Mouse (Mus musculus) embryo, embryonic 11 days (tissue): ENCODE measurements around the gene Ceacam18.
A peak's percentile ranks its signal among the peaks of the same experiment; 100 is the strongest.
"Not testable (repeated sequence)": the region's sequence is repeated elsewhere in the genome, so short reads cannot be mapped to it uniquely, and the experiment has no call there.

ENCODE experiments used
- DNase-seq: peaks from one replicate; pipeline ENCODE4 v3.0.0-alpha.2; 2015

Gene Ceacam18

GRCm38 (mm10) chr7:43634500-43634899 is at the start of gene Ceacam18:
Ceacam18 (plus strand) TSS chr7:43634707.
- DNase-seq = no peak

DNA sequence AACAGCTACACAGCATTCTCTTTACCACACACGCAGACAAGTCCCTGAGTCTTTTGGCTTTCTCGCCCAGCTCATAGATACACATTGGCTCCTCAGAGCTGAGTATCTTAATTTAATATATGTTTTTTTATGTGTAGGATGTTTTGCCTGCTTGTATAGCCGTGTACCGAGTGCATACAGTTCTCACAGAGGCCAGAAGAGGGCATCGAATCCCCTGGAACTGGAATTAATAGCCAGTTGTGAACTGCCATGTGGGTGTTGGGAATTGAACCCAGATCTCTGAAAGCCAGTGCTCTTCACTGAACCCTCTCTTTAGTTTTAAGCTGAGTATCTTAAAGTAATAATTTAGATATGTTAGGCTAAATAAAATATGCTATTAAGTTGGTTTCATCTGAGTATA is 49.7 kb upstream of the Ceacam18 start:
- DNase-seq = no peak

DNA sequence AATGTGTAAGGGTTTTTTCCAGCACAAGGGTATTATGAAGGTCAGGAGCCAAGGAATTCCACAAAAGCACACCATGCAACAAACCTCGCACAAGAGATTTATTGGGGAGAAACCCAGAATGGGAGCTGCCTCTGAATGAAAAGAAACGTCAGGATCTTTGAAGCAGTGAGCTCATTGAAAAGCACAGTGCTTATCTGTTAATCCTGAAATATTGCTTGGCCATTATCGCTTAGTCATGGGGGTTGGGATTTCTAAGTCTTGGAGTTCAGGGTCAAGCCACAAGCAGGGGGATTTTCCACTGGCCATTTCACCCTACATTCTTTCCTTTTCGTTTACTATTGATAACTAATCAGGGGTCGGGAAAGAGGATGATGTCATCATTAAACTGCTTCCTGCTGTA is 32.6 kb upstream of the Ceacam18 start:
- peak; percentile 37 for DNase-seq

DNA sequence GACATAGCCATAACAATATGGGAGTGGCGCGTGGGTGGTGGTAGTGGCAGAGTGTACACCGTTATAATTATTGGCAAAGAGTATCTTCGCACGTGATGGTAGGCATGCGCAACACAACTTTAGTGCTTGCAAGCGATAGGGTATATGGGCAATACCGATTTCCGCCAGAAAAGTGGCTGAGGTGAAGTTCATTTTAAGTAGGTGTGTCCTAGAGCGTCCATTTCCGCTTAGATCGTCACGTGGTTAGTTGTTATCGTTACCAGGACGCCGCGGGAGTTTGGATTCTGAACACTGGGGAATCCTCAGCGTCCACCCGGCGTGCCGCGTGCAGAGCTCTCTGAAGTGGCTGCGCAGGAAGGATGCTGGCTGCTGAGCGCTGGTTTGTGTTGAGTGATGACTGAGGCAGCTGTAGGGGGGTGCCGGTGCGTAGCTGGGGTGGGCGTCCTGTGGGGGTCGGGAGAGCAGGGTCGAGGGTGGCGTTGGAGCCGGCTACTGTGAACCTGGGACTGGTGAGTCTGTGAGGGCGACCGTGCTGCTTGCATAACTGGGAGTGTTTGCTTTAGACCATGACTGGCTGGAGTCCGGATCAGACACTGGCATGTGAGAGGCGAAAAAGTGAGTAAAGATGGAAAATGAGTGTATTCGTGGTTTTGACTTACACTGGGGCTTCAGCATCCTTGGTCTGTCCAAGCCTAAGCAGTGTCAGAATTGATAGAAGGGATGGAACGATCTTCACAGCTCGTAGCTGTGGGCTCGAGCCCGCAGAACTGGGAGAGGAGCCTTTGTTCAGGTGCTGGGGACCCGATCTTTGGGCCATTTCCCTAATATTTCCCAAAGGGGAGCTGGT is 27.4 kb upstream of the Ceacam18 start, which contains the start of gene Zfp819:
Gene Zfp819 (plus strand): TSS at position 274 of the 847 bp plus-strand sequence.
- DNase-seq = peak; percentile 89

DNA sequence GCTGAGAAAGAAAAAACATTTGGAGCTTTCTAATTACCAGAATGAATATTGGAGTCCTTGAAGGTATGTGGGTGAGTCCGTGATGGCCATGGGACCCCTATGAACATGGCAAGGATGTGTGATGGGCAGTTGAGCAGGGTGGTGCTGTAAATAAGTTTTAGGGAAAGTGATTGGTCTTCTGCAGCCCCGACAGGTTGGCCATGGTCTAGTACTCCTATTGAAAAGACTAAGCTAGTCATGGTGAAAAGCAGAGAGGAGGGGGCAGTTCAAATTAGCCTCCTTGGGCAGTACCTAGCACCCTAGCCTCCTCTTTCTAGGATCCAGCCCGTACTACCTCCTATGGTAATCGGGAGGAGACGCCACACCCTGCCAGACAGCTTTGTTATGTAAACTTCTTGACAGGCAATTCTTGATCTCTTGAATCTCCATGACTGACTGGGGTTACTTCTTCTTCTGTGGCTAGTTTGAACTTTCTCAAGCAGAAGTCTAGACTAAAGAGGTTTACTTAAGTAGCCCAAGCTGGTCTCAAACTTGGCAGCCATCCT is 26.7 kb upstream of the Ceacam18 start:
- no peak for DNase-seq

DNA sequence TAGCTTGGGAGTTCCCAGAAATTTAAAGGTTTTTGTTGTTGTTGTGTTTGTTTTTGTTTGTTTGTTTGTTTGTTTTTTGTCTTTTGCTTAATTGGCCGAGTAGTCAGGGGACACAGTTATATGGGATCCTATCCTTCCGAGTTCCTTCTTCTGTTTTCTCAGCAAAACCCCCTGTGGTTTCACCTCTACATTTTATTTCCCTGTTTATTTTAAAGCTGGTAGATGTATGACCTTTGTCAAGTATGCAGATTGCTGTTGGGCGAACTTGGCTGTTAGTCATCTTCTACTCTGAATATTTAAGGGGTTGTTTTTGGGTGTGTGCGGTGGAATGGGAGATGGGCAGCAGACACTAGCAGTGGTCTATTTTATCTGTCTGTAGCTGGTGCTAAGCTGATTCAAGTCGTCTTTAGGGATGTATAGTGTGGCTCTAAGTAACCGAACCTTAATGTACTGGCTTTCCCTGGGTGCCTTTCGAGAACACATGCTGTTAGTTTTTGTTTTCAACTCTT is 26.1 kb upstream of the Ceacam18 start:
- no peak for DNase-seq

GRCm38 (mm10) chr7:43613816-43614551 is 20.5 kb upstream of the Ceacam18 start:
- no peak for DNase-seq

DNA sequence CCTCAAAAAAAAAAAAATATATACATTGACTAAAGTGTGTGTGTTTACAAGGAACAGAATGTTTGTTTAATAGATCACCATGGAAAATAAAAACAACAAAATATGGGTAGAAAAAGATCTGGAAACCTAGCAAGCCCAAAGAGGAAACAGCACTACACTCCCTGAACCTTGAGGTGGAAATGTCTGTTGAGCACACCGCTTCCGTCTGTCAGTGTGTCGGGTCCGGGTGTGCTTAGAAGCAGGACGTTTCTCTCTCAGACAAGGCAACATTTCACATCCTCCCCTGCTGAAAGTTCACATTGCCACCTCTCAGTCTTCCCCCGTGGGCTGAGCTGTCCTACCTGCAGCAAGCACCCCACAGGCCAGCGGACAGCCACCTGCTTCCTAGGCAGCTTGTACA is 11.6 kb upstream of the Ceacam18 start:
- no peak for DNase-seq

GRCm38 (mm10) chr7:43623819-43624218 is 10.7 kb upstream of the Ceacam18 start:
- peak; percentile 39 for DNase-seq

- DNase-seq = no peak
Observed at GRCm38 (mm10) chr7:43625065-43625464, 9.4 kb upstream of the Ceacam18 start.

- DNase-seq = no peak
Observed at GRCm38 (mm10) chr7:43625794-43626422, 8.6 kb upstream of the Ceacam18 start.

- no peak for DNase-seq
Observed at GRCm38 (mm10) chr7:43633940-43634339, 567 bp upstream of the Ceacam18 start.

GRCm38 (mm10) chr7:43636194-43636593 is 1.7 kb downstream of the Ceacam18 start:
- no peak for DNase-seq

DNA sequence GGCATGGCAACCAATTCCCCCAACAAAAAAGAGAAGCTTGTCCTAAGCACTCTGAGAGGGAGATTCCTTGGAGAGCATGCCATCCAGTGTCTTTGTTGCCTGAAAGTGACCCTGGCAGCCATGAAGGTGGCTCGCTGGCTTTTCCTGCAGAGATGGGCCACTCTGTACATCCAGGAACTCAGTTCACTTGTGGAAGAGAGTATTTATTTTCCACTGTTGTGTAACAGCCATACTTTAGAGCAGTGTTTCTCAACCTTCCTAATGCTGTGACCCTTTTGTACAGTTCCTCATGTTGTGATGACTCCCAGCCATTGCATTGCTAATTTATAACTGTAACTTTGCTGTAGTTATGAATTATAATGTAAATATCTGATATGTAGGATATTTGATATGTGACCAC is 2.6 kb downstream of the Ceacam18 start:
- no peak for DNase-seq

DNA sequence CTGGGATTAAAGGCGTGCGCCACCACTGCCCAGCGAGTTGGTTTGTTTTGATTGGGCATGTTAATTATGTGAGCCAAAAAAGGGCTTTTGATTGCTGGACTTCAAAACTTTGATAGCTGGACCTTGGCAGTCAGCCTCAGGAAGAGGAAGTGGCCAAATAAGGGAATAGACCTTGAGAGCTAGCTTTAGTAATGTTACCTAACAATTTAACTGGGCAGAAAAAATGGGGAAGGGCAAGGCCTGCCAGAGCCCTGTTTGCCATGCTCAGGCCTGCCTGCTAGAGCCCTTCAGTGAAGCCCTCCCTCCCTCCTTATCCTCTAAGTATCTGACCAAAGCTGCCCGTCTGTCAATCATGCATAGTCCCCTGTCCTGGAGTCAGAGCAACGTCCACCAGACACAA is 8.1 kb downstream of the Ceacam18 start:
- DNase-seq = no peak

DNA sequence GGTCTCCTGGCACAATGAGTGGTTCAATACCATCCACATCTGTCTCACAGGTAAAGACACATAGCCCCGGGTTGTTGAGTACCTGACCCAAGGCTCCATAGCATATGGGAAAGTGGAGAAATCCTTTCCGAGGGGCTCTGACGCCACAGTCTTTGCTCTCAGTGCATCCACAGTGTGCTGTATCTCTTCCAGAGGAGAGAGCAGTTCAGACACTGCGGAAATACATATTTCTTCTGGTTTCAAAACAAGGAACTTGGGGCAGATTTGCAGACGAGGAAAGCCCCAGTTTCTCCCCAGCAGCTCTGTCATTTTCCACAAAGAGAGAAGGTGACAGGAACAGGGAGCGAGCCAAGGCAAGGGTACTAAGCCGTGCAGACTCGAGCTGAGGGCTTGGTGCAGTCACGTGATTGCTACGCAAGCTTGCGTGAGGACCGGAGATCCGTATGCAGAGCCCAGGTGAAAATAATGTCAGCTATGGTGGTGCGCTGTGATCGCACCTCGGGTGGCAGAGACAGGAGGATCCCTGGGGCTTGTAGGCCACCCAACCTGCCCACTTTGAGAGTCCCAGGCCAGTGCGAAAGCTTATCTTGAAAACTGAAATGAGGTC is 8.6 kb downstream of the Ceacam18 start:
- DNase-seq = no peak

DNA sequence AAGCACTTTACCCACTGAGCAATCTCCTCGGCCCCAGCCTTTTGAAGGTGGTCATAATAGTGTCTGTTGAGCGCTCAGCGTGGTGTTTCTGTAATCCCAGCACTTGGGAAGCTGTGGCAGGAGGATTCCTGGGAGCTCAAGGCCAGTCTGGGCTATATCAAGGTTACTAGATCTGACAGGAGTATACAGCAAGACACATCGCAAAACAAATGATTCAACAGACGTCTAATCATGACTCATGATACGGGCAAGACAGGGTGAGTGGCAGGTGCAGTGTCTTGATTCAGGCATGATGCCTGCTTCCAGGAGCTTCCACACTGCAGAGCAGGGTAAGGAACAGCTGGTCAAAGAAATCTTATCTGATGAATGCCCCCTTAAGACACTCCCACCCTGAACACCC is 18.2 kb downstream of the Ceacam18 start:
- DNase-seq = no peak

DNA sequence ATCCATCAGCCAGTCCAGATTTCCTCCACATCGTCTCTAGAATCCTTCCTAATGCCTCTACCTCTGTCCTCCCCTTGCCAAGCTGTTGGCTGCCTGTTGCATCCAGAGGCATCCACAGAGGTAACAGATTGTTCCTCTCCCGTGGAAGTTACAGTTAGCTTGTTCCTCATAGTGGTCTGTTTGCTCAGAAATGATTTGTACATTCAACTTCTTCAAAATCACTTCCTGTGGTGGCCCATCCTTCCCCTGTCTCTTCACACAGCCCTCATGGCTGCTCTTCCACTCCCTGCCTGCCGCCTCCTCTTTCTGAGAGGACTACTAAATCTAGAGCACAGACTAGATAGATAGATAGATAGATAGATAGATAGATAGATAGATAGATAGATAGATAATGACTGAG is 20.0 kb downstream of the Ceacam18 start:
- no peak for DNase-seq

GRCm38 (mm10) chr7:43656232-43656631 is 21.7 kb downstream of the Ceacam18 start:
- DNase-seq = no peak

- no peak for DNase-seq
Observed at GRCm38 (mm10) chr7:43660002-43660401, 25.5 kb downstream of the Ceacam18 start, which contains the start of gene Siglece. Siglece (minus strand) TSS chr7:43660161.

GRCm38 (mm10) chr7:43662804-43663203 is 28.3 kb downstream of the Ceacam18 start:
- no peak for DNase-seq

- not testable (repeated sequence) for DNase-seq
Observed at GRCm38 (mm10) chr7:43667221-43667620, 32.7 kb downstream of the Ceacam18 start.

GRCm38 (mm10) chr7:43668582-43668981 is 34.1 kb downstream of the Ceacam18 start:
- peak; percentile 45 for DNase-seq
